Mouse (Mus musculus) right cerebral cortex, postnatal 10 days (tissue): ENCODE measurements around the gene Fam214a.

Experiments used
- DNase-seq, 2 experiments: peaks; one replicate each; pipeline ENCODE4 v3.0.0; 2021; ENCODE audit warnings: low spot score in 2 of 2

Fam214a gene

GRCm38 (mm10) chr9:74952756-74953247 is at the start of gene Fam214a:
TSS of gene Fam214a (plus strand) at chr9:74952884.
- peak; percentile 97 to 98 for DNase-seq

DNA sequence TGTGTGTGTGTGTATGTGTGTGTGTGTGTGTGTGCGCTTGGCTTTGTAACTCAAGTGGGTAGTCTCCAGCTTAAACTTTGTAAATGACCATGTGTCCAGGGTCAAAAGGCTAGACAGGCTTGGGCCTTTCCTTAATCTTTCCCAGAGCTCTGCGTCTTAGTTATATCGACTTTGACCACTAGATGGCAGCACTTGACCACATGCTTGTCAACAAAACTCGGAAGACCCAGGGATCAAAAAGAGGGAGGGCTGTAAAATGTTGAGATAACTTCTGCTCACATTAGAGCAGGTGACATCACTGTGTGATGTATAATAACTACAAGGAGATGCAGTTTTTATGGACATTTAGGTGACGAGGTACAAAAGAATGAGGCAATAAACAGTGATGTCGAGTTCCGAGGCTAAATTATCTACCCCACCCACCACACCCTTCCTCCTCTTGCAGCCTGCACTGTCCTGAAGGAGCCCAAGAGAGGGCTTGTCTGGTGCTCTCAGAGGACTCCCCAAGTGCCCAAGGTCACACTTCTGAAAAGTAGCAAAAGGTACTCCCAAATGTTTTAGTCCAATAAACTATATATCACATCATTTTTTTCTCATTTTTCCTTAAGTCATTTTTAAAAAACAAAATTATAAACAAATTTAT is 47.7 kb upstream of the Fam214a start:
- peak; percentile 73 to 81 for DNase-seq

DNA sequence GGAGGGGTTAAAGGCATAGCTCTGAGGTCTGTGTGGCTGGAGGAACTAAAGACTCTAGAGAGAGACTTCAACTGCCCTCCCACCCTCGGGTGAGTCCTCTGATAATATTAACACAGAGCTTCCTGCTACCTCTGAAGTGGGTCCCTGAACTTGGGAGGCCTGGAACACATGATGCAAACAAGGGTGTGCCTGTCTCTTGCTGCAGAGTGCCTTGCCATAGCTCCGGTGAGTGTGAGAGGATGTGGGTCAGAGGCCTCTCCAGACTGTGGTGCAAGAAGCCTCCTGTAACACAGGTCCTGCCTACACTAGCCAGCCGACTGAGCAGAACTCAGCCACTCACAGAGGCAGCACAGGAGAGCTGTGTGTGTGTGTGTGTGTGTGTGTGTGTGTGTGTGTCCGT is 45.7 kb upstream of the Fam214a start:
- DNase-seq, result no peak

GRCm38 (mm10) chr9:74909245-74909644 is 43.4 kb upstream of the Fam214a start:
- DNase-seq, result no peak

DNA sequence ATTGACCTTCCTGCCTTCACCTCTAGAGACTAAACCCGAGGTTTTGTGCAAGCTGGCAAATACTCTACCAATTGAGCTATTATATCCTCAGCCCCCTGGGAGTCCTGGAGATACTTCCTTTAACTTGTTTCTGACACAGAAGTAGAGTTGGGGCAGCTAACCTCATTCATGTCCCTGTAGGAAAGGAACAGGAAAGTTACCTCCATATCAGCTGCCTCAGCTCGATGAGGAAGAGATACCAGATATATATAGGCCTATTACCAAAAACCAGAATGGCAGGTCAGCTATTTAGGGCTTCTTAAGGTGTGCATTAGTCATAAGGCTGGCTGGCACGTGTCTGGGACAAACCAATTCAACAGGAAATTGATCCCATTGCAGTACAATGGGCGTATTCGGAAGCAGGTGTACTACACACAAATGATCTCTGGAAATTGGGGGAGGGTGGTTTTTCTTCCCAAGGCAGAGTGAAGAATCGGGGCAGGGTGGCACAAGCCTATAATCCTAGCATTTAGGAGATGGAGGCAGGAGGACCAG is 42.4 kb upstream of the Fam214a start:
- DNase-seq, result no peak

- DNase-seq, result no peak
Measured at GRCm38 (mm10) chr9:74911430-74911829, 41.3 kb upstream of the Fam214a start.

DNA sequence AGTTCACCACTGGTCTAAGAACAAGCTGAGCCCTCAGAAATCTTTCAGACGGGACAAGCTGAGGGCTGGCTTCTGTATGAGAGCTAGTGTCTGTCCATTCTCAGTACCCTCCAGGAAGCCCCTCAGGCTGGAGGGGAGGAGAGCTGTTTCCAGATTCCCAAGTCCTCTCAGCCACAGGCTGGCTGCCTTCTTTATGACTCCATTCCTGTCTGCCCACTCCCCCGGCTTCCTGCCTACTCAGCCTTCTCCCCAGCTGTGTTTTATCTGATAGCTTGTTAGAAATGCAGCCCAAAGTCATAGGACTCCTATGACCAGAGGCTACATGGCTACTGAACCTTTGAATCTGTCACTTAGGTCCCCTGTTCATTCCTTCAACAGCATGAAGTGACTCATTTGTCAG is 40.8 kb upstream of the Fam214a start:
- no peak for DNase-seq

GRCm38 (mm10) chr9:74912619-74913376 is 39.9 kb upstream of the Fam214a start:
- DNase-seq, result no peak

DNA sequence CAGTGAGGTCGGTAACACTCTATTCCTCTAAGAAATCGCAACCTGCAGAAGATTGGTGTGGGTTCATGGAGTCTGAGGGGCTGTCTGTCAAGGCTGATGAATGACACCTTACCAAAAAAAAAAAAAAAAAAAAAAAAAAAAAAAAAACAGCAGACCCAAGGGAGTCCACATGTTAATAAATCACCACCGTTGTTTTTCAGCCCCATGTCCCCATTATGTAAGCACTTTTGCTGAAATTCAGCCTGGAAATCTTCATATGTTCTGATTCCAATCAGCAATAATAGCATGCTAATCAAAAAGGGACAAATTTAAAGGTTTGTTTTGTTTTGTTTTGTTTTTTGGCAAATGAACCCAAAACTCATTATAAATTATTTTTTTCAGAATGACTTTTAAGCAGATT is 37.1 kb upstream of the Fam214a start:
- no peak for DNase-seq

DNA sequence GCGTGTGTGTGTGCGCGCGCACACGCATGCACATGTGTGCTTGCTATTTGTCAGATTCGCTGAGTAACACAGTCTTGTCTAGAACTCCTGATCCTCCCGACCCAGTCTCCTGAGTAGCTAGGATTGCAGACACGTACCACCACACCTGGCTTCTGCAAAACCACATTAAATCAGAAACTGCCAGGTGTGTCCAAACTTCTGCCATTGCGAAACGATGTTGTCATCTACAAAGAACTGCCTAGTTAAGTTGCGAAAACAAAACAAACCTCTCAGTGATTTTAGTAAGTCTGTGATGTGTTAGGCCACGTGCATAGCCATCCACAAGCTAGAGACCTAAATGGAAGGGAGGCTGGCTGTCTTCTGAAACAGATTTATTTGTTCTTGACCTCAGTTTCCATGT is 32.2 kb upstream of the Fam214a start:
- DNase-seq, result no peak

GRCm38 (mm10) chr9:74921422-74921821 is 31.3 kb upstream of the Fam214a start:
- no peak for DNase-seq

DNA sequence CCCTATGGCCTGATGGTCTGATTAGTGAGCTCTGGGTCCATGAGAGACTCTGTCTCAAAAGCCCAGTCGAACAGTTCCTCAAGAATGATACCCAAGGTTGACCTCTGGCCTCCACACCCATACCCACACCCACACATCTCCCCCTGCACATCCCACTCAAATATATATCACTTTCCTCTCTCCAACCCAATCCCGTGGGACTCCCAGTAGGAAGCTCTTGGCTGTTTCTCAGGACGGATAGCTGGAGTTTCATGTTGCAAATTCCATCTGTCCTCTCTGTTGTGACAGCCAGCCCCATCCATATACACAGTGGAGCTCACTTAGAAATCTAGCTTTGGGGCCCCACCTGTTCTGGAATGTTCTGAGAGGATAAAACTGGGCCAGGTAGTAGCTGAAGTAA is 29.8 kb upstream of the Fam214a start:
- DNase-seq, result no peak

DNA sequence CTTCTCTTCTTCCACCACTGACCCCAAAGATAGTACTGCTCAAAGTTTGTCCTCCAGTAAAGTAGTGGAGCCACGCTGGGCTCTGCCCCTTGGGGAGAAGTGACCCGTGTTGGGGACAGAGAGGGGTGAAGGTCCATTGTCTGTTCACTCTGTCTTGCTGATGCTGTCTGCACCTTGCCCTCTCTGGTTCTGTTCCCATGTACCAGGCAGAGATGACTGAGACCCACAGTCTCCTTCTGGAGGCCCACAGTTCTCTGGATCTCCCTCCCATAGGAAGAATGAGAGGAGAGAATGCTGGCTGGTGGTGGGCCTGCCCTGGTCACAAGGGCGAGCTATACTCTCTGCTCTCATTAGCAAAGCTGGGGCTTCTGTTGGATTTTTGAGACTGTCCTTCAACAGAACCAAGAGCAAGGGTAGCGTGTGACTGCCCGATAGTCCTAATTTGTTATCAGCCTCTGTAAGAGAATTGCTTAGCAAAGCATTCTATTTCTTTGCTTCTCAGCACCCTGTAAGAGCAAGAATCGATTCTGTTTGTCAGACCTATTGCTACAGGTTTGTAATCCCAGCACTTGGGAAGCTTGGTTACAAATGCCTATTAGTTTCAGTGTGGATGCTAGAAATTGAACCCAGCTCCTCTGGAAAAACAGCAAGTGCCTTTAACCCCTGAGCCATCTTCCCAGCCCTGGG is 29.2 kb upstream of the Fam214a start:
- no peak for DNase-seq

- no peak for DNase-seq
Measured at GRCm38 (mm10) chr9:74925220-74925769, 27.4 kb upstream of the Fam214a start.

GRCm38 (mm10) chr9:74929981-74930423 is 22.7 kb upstream of the Fam214a start:
- no peak for DNase-seq

- no peak for DNase-seq
Measured at GRCm38 (mm10) chr9:74930653-74931052, 22.0 kb upstream of the Fam214a start.

GRCm38 (mm10) chr9:74935289-74935688 is 17.4 kb upstream of the Fam214a start:
- no peak for DNase-seq

DNA sequence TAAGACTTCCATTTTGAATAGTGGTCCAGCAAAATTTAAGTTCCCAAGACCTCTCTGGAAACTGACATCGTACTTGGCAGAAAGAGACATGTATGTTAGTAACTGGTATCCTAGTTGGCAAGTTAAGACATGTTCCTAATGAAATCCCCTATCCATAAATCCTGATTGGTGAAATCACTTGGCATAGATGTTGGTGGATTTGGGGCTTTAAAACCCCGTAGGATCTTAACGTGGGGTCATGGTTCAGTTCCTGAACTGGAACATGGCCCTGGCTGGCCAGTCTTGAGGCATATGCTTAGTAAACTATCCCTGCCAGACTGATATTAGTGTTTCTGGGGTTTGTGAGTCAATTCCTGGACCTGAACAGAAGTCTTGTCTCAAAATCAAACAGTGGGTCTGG is 14.9 kb upstream of the Fam214a start:
- no peak for DNase-seq

DNA sequence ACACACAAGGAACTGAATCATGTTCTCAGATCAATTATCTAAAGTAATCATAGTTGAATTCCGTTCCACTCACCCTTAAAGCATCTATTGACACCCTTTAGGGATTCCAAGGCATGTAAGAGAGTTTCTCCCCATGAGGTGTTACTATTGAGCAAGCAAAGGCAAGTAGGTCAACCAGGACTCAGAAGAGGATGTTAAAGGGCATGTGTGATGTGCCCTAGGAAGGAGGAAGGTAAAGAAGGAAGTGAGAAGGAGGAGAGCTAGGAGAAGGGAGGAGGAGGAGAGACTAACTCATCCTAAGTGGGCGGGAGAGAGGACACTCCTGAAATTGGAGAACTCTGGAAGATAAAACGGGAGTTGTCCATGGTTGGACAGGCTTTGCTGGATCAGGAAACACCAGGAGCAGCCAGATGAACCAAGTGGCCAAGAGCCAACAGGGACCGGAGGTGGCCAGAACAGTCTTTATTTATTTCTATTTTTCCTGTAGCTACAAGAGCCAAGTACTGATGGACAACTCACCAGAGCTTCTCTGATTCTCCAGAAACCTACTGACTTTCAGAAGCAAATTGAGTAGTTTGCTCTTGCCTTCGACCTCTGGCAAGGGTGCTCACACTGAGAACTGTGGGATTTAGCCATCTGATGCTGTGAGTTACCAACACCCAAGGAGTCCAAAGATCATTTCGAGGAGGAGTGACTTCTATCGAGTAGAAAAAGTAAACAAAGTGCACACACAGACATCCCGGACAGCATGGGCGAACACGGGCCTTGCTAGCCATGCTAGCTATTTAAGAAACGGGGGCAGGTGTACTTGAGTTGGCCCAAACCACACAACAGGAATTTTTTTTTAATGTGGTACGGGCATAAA is 13.8 kb upstream of the Fam214a start:
- no peak for DNase-seq

DNA sequence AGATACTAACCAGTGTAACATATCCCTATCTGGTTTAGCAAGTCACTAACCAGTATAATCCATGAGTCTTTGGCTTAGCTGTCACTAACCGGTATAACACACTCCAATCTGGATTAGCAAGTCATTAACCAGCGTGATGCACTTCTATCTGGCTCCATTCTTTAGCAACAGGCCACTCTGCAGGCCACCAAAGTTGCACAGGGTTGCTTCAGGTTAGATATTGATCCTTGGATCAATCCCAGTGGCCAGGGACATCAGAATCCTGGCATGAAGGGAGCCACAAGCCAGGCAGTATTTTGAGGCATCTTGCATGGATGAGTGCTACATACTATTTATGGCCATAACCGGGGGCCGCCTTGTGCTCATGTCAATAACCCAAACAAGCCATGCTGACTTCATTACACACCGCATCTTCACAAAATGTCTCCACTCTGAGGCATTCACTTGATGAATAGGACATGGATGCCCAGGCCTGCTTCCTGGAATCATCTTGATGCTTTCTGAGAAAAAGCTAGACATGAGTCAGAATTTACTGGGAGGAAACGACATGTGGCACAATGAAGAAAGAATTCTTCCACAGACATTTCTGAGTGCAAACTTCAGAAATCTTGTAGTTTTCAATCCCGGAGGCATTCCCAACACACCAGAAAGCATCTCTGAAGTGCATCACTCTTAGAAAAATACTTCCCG is 5.8 kb upstream of the Fam214a start:
- DNase-seq, result no peak

DNA sequence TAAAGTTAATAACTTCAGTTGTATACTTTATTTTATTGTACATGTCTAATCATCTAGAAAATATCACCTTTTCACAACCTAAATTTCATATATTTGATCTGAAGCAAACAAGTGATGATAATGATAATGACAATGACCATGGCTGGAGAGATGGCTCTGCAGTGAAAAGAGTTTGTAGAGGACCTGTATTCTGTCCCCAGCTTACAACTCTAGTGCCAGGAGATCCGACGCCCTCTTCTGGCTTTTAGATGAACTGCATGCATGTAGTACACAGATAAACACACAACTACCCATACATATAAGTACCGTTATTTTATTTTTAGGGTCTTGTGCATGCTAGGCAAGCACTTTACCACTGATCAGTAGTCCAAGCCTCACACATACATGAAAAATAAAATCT is 1.2 kb upstream of the Fam214a start:
- no peak for DNase-seq
